Comparison of ENCODE assay signal across 24 mouse cellular contexts in genomic region chr5:63914896-63915295, GRCm38 (mm10). TPM values are rescaled to one million over a fixed set of nuclear protein-coding genes. Genes with fewer than 3 reads are reported as not detected.
DNase-seq lines count a peak whose midpoint lies in the region; ATAC-seq lines count a peak whose summit lies in the region.
"Had no signal": no experiment of that assay in that cellular context is flagged by ENCODE, and none has a peak within 500 bp of the region (broad histone marks: within the 10 kb centered on the region; RNA-seq: fewer than 3 reads in every experiment).

No protein-coding gene starts in this region.

- WGBS in intestine, embryonic 15.5 days: 85% methylated on average over 1 of the region's 1 CpGs

- H3K4me1 ChIP-seq in intestine, embryonic 15.5 days (replicated peaks): no peaks in the 10 kb centered on the region
- H3K4me1 ChIP-seq: embryonic facial prominence, embryonic 12.5 days; hindbrain, embryonic 12.5 days; hindbrain, embryonic 15.5 days had no signal

- no peak overlapping the region for H3K4me2 ChIP-seq in intestine, embryonic 15.5 days (replicated peaks)
- H3K4me2 ChIP-seq: embryonic facial prominence, embryonic 12.5 days; embryonic facial prominence, embryonic 15.5 days; heart, embryonic 11.5 days; hindbrain, embryonic 12.5 days; hindbrain, embryonic 15.5 days had no signal

- no peaks in the 10 kb centered on the region for H3K36me3 ChIP-seq in intestine, embryonic 15.5 days
- H3K36me3 ChIP-seq: embryonic facial prominence, embryonic 12.5 days; embryonic facial prominence, embryonic 15.5 days; hindbrain, embryonic 12.5 days; hindbrain, embryonic 15.5 days had no signal

- no peak overlapping the region for H3K4me3 ChIP-seq in intestine, embryonic 15.5 days (replicated peaks)
- H3K4me3 ChIP-seq: embryonic facial prominence, embryonic 12.5 days; embryonic facial prominence, embryonic 15.5 days; gastrocnemius, adult 2 months; hindbrain, embryonic 12.5 days; hindbrain, embryonic 15.5 days had no signal

- no peak for ATAC-seq in intestine, embryonic 15.5 days
- ATAC-seq: forebrain, embryonic 14.5 days; forebrain, postnatal 0 days had no signal

- no peak overlapping the region for H3K9ac ChIP-seq in intestine, embryonic 15.5 days
- H3K9ac ChIP-seq: embryonic facial prominence, embryonic 12.5 days; embryonic facial prominence, embryonic 15.5 days; forebrain, postnatal 0 days; hindbrain, embryonic 12.5 days; hindbrain, embryonic 15.5 days had no signal

- no peak overlapping the region for H3K27ac ChIP-seq in intestine, embryonic 15.5 days
- H3K27ac ChIP-seq: embryonic facial prominence, embryonic 12.5 days; embryonic facial prominence, embryonic 15.5 days; gastrocnemius, adult 2 months; hindbrain, embryonic 12.5 days; hindbrain, embryonic 15.5 days had no signal

- H3K27me3 ChIP-seq in intestine, embryonic 15.5 days (replicated peaks): no peaks in the 10 kb centered on the region
- H3K27me3 ChIP-seq: CH12.LX; embryonic facial prominence, embryonic 12.5 days; embryonic facial prominence, embryonic 15.5 days; hindbrain, embryonic 12.5 days; hindbrain, embryonic 15.5 days had no signal

- no peaks in the 10 kb centered on the region for H3K9me3 ChIP-seq in intestine, embryonic 15.5 days
- H3K9me3 ChIP-seq: embryonic facial prominence, embryonic 12.5 days; embryonic facial prominence, embryonic 15.5 days; G1E; hindbrain, embryonic 12.5 days; hindbrain, embryonic 15.5 days had no signal

- intact Hi-C loops in left cerebral cortex, postnatal 4 days (cut with DNase I): no loop called here

- peak; percentile 73 to 82 for DNase-seq in adrenal gland, adult (ENCODE audit: inconsistent age in 2 of 2, low spot score in 1 of 2)
- DNase-seq in adrenal gland, postnatal 4 days (ENCODE audit: low spot score in 2 of 2): no peak
- peak; percentile 84 for DNase-seq in adrenal gland, adult 2 months
- DNase-seq in adrenal gland, postnatal 14 days: peak; percentile 67
- DNase-seq in left cerebral cortex, postnatal 4 days: no peak
- DNase-seq in lung, postnatal 10 days: no peak
- DNase-seq: B cell, adult 2 months; cerebellum, adult 11 months; cerebellum, adult 2 months; cerebellum, adult 9-11 months; cerebellum, postnatal 25 days; forebrain, postnatal 0 days; gastrocnemius, adult 2 months; gastrocnemius, postnatal 14 days; heart, adult 11 months had no signal

RNA-seq across cellular contexts. Expression of gene Rell1, which starts 53.8 kb away (rescaled TPM):
- 10 to 100 TPM; 36.7 to 39.9 TPM for total RNA-seq in adrenal gland, postnatal 4 days (2021)
- total RNA-seq in adrenal gland, adult 2 months (2021): 10 to 100 TPM; 53.6 to 69.5 TPM
- polyA plus RNA-seq in adrenal gland, adult 2 months (2012; rRNA removed): 21.7 and 27.0 TPM in 2 replicates
- total RNA-seq in adrenal gland, postnatal 14 days (2021): 46.5 and 50.0 TPM in 2 replicates
- total RNA-seq in left cerebral cortex, postnatal 4 days (2021): 10 to 100 TPM; 12.1 to 12.8 TPM
- 16.6 and 19.0 TPM in 2 replicates for polyA plus RNA-seq in intestine, embryonic 15.5 days (2015; fragmentation: Nextera tagmentation; extraction: Ambion mirVana)

Comparison
In these comparisons a context has a peak if more than half of its experiments do, and no peak if none do; other contexts are left out.
1. DNase-seq: peak in adrenal gland, adult (2 of 2), adrenal gland, adult 2 months (single experiment) and adrenal gland, postnatal 14 days (single experiment); none in adrenal gland, postnatal 4 days (0 of 2), left cerebral cortex, postnatal 4 days (single experiment) and lung, postnatal 10 days (single experiment).